Mouse (Mus musculus): ENCODE results near the gene Il10rb.

DNA sequence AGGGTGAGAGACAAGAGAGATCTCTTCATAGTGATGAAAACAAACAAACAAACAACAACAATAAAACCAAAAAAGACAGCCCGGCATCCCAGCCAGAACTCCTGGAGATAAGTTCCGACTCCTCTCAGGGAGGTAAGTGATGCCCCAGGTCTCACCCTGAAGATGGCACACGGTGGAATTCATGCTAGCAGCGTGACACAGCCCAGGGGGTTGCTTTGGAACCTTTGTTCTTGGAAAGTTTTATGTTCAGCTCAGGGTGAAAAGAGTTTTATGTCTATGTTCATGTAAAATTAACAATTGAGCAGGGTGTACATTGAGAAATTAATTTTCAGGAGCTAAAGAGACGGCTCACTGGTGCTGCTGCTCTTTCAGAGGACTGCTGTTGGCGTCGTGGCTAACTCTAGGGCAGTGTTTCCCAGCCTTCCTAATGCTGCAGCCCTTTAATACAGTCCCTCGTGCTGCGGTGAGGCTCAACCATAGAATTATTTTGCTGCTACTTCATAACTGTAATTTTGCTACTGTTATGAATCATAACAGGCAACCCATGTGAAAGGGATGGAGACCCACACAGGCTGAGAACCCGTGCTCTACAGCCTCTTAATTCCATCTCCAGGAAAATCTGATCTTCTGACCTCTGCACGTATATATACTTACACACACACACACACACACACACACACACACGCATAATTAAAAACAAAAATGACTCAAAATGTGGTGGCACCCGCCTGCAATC is 59.7 kb downstream of the Il10rb start:
- no peak for TF ChIP-seq CTCF (conservative IDR thresholded peaks at IDR 0.05; ENCODE audit: low read length)
- no peak for TF ChIP-seq NANOG (IDR thresholded peaks at IDR 0.05; ENCODE audit: borderline replicate concordance, low read length)

All from E14TG2a.4 (cell line).